Mouse (Mus musculus) kidney, adult 8-10 months (tissue): ENCODE results near the gene Trim32.
A peak's percentile ranks its signal among the peaks of the same experiment; 100 is the strongest.

Experiments
- DNase-seq, 2 experiments: peaks; one replicate each; pipeline ENCODE4 v3.0.0; 2022

Trim32 gene

DNA sequence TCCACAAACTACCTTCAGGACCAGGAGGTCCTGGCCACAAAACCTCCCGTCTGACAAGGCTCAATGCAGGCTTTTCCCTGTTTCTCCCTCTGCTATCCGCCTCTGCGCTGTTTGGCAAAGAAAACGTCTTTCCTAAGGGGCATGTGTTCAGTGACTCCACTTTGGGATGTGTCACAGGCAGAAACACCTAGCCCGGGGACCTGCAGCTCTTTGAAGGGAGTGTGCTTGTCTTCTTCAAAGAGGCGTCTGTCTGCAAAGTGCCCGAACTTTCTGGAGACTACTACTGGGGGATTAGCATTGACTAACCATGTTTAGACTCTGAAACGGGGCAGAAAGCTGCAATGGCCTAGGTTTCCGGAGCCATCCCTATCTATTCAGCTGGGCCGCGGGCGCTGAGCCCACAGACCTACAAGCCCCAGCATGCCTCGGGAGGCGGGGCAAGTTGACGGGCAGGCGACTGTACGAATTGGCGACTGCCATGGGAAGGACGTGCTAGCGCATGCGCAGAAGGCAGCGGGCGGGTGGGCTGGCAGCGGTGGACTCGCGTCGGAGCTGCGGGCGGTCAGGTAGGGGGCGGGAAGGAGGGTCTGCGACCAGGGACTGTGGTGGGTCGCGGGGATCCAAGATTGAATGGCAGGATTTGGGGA lies at the start of gene Trim32:
TSS of gene Trim32 (plus strand) at position 483 of the 647 bp plus-strand sequence.
- peak; percentile 97 to 98 for DNase-seq

- no peak for DNase-seq
These were observed 39.3 kb upstream of the Trim32 start for GRCm38 (mm10) chr4:65565493-65565892.

GRCm38 (mm10) chr4:65580254-65580653 lies 24.5 kb upstream of the Trim32 start:
- DNase-seq, result no peak

- DNase-seq, result no peak
These were observed 17.8 kb upstream of the Trim32 start for GRCm38 (mm10) chr4:65586947-65587346.

DNA sequence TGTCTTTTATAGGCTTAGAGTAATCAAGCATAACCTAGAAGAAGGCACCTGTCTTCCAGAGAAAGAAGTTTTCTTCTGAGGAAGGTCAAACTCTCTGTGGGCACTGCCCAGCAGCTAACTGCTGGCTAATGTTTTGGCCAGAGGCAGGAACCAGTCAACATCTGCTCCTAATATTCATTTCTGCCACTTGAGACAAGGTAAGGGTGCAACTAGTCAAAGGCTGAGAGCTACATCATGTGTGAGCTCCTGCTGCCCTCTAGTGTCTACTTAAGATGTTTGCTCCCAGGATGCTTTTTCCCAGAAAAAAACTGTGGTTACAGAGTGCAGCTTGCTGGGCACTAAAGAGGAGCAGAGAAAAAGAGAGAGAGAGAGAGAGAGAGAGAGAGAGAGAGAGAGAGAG lies 15.0 kb upstream of the Trim32 start:
- DNase-seq, result peak; percentile 38 to 40

- DNase-seq, result no peak
These were observed 10.0 kb upstream of the Trim32 start for GRCm38 (mm10) chr4:65594601-65595369.

GRCm38 (mm10) chr4:65605151-65605702 lies 441 bp downstream of the Trim32 start:
- DNase-seq, result no peak

DNA sequence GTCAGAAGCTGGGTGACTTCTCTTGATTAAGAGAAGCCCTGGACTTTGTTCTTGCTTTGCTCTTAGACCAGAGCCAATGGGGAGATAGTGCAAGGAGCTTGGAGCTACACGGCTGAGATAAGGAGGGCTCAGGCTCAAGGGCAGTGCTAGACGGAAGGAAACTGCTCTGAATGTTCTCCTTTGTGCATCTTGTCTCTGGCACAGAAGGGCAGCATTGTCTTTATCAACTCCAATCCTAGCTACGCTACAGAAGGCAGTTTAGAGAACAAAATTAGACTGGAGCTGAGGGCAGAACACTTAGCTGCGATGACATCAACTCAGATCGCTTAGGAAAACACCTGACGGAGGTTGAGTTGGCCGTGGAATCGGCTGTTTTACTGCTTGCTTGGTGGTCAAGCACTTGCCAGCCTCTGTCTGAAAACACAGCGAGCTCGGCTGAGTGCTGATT lies 2.4 kb downstream of the Trim32 start:
- no peak for DNase-seq

DNA sequence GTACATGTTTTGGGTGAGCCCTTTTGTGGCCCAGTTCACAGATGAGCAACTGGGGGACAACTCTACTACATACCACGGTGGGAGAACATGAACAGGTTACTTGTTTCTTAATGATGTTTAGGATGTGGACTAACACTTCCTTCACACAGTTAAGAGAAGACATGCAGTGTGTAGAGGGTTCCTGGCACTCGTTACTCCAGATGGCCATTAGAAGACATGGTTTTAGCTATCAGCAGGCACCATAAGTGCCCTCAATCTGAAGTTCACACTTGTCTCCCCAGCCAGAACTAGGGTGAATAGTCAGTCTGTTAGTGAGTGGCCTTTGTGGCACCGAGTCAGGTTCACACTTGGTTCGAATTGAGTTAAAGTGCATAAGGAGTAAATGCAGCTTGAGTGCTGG lies 3.3 kb downstream of the Trim32 start:
- DNase-seq, result no peak

GRCm38 (mm10) chr4:65610329-65610728 lies 5.5 kb downstream of the Trim32 start:
- DNase-seq, result no peak

DNA sequence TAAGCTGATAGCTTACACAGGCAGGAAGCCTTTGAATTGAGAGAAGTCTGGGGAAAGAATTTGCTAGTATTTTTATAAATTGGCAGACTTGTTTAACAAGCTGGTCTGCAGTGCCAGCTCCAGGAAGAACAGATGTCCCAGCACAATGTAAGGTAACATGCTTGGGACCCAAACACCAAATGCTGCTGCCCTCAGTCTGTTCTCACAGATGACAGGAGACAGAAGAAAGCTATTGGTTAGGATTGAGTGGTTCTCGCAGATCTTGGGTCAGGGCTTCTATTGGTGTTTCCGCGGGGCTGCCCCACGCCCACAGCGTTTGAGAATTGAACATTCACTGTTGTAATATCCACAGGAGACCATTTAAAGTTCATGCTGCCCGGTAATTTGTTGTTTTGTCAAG lies 6.1 kb downstream of the Trim32 start:
- DNase-seq, result no peak

- DNase-seq, result no peak
These were observed 8.3 kb downstream of the Trim32 start for GRCm38 (mm10) chr4:65613135-65613534.

DNA sequence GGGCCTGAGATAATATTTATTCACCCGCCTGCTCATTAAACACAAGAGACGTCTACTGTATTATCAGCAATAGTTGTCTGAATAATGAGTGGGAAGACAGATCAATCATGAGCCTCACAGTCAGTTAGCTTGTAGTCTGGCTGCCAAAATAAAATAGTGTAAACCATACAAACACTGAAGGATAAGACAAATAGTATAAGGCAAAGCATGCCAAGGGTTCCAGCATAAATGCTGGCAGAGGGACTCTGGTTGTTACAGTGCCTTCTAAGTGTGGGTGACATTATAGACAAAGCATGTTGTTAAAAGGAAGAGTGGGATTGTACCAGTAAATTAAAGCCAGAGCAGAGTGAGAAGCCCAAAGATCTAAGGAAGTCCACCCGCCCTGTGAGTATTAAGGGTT lies 15.3 kb downstream of the Trim32 start:
- no peak for DNase-seq

GRCm38 (mm10) chr4:65638231-65638630 lies 33.4 kb downstream of the Trim32 start:
- no peak for DNase-seq

DNA sequence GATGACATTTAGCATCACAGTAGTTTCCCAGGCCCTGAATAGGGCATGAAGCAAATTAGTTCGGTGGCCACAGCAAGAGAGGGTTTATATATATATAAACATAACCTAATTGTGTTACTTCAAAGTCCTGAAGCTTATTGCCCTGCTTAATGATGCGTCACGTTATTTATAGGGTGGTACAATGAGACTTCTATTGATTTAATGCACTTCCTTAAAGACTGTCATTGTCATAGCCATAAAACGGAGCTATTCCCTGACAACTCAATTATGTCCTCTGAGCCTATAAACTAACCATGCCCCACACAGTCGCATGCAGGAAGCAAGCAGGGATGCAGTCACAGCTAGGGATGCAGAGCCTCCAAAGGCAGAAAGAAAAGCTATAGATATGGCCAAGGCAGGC lies 37.8 kb downstream of the Trim32 start:
- no peak for DNase-seq

DNA sequence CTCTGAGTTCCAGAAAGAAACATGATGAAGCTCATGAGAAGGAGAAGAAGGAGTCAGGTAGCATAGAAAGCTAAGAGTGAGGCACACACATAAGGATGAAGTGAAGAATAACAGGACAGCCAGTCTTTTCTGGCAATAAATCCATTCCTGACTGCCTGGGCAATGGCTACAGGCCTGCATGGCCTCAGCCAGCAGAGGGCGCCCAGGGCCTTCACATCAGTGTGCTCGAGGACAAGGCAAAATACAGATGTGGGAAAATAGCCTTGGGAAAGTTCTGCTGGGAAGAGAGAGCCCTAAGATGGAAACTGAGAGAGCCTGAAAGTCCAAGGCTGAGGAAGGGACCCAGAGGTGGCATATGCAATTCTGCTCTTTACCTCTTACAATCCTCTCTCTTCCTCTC lies 49.9 kb downstream of the Trim32 start:
- DNase-seq, result peak; percentile 22 to 68

- no peak for DNase-seq
These were observed 58.4 kb downstream of the Trim32 start for GRCm38 (mm10) chr4:65663176-65663575.
